Mouse (Mus musculus) myocyte (in vitro differentiated cells): Measurements from ENCODE around the gene Faim2. TPM values are rescaled to one million over a fixed set of nuclear protein-coding genes. Genes with fewer than 3 reads are reported as not detected.

Experiments
- H3K27me3 ChIP-seq: one replicate; pipeline ENCODE4 v1.6.1; 2011; ENCODE audit not compliant: control insufficient read depth, insufficient read depth, insufficient read length
- H3K36me3 ChIP-seq: one replicate; pipeline ENCODE4 v1.6.1; 2011; ENCODE audit not compliant: control insufficient read depth, insufficient read depth
- H3K4me2 ChIP-seq: one replicate; pipeline ENCODE4 v1.6.1; 2011; ENCODE audit warnings: low read depth, control low read depth
- H3K4me3 ChIP-seq: one replicate; pipeline ENCODE4 v1.5.1; 2011; ENCODE audit warnings: mild to moderate bottlenecking, control low read depth, moderate library complexity
- H3K79me2 ChIP-seq: one replicate; pipeline ENCODE4 v1.6.1; 2011; ENCODE audit not compliant: control insufficient read depth, insufficient read depth
- H3ac ChIP-seq: one replicate; pipeline ENCODE4 v1.6.1; 2011; ENCODE audit not compliant: control insufficient read depth, insufficient read length
- CEBPB ChIP-seq: IDR thresholded peaks from 2 replicates; pipeline ENCODE4 v1.6.1; 2011; ENCODE audit warnings: mild to moderate bottlenecking, moderate library complexity; ENCODE audit not compliant: poor library complexity, insufficient read depth, severe bottlenecking
- E2F4 ChIP-seq: IDR thresholded peaks from one replicate; pipeline ENCODE4 v1.6.1; 2011; ENCODE audit warnings: mild to moderate bottlenecking, control low read depth, moderate library complexity; ENCODE audit not compliant: insufficient read depth
- MYOG ChIP-seq, 3 experiments: IDR thresholded peaks; one replicate each; pipeline ENCODE4 v1.6.1; 2011; ENCODE audit warnings: control low read depth in 2 of 3, low read depth in 2 of 3, mild to moderate bottlenecking in 2 of 3; ENCODE audit not compliant: insufficient read length in 2 of 3, control insufficient read depth in 1 of 3, insufficient read depth in 1 of 3
- POLR2A ChIP-seq: IDR thresholded peaks from one replicate; pipeline ENCODE4 v1.6.1; 2011; ENCODE audit warnings: low read depth, mild to moderate bottlenecking, control low read depth, moderate library complexity; ENCODE audit not compliant: insufficient read length
- POLR2AphosphoS2 ChIP-seq: IDR thresholded peaks from one replicate; pipeline ENCODE4 v1.6.1; 2011; ENCODE audit warnings: low read depth, control low read depth; ENCODE audit not compliant: insufficient read length
- REST ChIP-seq: IDR thresholded peaks from one replicate; pipeline ENCODE4 v1.6.1; 2011; ENCODE audit warnings: mild to moderate bottlenecking, control low read depth, moderate library complexity; ENCODE audit not compliant: insufficient read depth, insufficient read length
- TCF12 ChIP-seq: IDR thresholded peaks from one replicate; pipeline ENCODE4 v1.6.1; 2011; ENCODE audit warnings: mild to moderate bottlenecking, control low read depth; ENCODE audit not compliant: poor library complexity, insufficient read depth, severe bottlenecking
- TCF3 ChIP-seq: IDR thresholded peaks from one replicate; pipeline ENCODE4 v1.6.1; 2011; ENCODE audit warnings: low read depth, control low read depth; ENCODE audit not compliant: insufficient read length
- USF1 ChIP-seq: IDR thresholded peaks from one replicate; pipeline ENCODE4 v1.6.1; 2011; ENCODE audit warnings: low read depth, mild to moderate bottlenecking, control low read depth, moderate library complexity
- polyA plus RNA-seq: library from polyadenylated mRNA; unstranded; fragments of >200 nt; fragmentation: generic; extraction: Trizol; gene quantifications from one replicate; pipeline ENCODE4 v1.2.1, GENCODE M21; 2012; ENCODE audit warnings: missing spikeins

Gene Faim2
- polyA plus RNA-seq, 1 experiment = 0.40 TPM

DNA sequence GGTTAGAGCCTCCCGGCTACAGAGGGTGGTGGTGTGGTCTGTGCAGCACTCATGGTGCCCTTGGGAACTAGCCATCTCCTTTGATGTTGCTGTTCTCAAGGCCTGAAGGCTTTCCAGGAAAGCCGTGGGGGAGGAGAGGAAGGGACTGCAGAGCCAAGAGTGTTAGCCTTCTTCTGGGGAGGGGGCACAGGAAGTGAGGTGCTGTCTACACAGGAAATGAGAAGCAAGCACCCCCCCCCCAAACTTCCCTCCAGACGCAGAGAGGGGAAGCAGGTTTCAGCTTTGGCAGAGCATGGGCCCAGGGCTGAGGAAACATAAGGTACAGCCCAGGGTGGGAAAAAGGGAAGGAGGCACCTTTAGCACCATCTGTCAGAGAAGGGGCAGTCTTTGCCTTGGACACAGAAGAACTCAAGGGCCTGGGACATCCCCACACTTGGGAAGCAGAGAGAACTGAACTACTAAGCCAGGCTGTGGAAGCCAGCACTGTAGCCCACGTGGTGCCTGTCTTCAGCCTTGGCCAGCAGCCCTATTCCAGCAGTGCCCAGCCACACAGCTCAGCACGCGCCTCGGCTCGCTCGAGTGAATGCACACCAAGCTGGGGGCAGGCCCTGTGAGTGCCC, 78.7 kb downstream of the Faim2 start:
- H3K4me2 ChIP-seq = peak overlapping the region; percentile 43

More for the DNA sequence above, 78.7 kb downstream of the Faim2 start:
- Histone ChIP-seq H3K4me3 (no peak overlapping the region), H3ac (no peak overlapping the region), H3K36me3 (no peaks in the 10 kb centered on the region), H3K27me3 (no peaks in the 10 kb centered on the region), H3K79me2 (peaks cover 84% of the 10 kb centered on the region)
- TF ChIP-seq REST (no peak), TCF12 (no peak), E2F4 (no peak), POLR2AphosphoS2 (peak; percentile 63), TCF3 (no peak), CEBPB (no peak), POLR2A (peak; percentile 41), MYOG (IDR thresholded peaks at IDR 0.05; ENCODE audit: control insufficient read depth in 1 of 3, insufficient read depth in 1 of 3, insufficient read length in 2 of 3, low read depth in 2 of 3) (peak in 1 of 3 experiments; percentile 24), USF1 (peak; percentile 25)

Other genes starting within 250 kb of the Faim2 start
- gene Prpf40b, start 233.1 kb downstream of the Faim2 start, polyA plus RNA-seq = 59.7 TPM
- gene Fam186b, start 232.3 kb downstream of the Faim2 start, polyA plus RNA-seq = 0.06 TPM
- gene Fmnl3, start 157.7 kb downstream of the Faim2 start, polyA plus RNA-seq = 62.6 TPM
- gene Tmbim6, start 135.3 kb downstream of the Faim2 start, polyA plus RNA-seq = 691 TPM
- gene Nckap5l, start 70.4 kb downstream of the Faim2 start, polyA plus RNA-seq = 40.9 TPM
- 11.8 TPM for gene Bcdin3d, start 53.4 kb downstream of the Faim2 start, polyA plus RNA-seq
- gene Aqp2, start 50.9 kb upstream of the Faim2 start, polyA plus RNA-seq = 0.02 TPM
- gene Aqp5, start 62.6 kb upstream of the Faim2 start, polyA plus RNA-seq = 109 TPM
- not detected for gene Aqp6, start 73.2 kb upstream of the Faim2 start, polyA plus RNA-seq
- 99.0 TPM for gene Racgap1, start 123.5 kb upstream of the Faim2 start, polyA plus RNA-seq
- 2.0 TPM for gene Asic1, start 142.2 kb upstream of the Faim2 start, polyA plus RNA-seq
- 18.9 TPM for gene Smarcd1, start 174.0 kb upstream of the Faim2 start, polyA plus RNA-seq
- not detected for gene Gm17349, start 177.3 kb upstream of the Faim2 start, polyA plus RNA-seq
- 6.9 TPM for gene Gpd1, start 189.3 kb upstream of the Faim2 start, polyA plus RNA-seq
- gene Cox14, start 197.5 kb upstream of the Faim2 start, polyA plus RNA-seq = 410 TPM
- gene Cers5, start 244.7 kb upstream of the Faim2 start, polyA plus RNA-seq = 68.6 TPM